Mouse (Mus musculus): ENCODE measurements around the gene Tmem102. TPM values are rescaled to one million over a fixed set of nuclear protein-coding genes. Genes with fewer than 3 reads are reported as not detected.

The Tmem102 gene
- polyA plus RNA-seq, 1 experiment from 2014 or later, result 1.0 TPM

DNA sequence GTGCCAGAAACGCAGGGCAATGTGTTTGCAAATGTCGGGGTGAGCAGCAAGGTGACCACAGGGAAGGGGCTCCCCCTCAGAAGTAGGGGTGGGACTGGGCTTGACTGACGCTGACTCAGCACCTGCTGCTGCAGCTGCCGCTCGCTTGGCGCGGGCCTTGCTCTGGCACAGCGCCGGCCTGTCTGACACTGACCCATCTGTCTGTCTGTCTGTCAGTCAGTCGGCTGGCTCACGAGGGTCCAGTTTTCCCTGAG lies 5.4 kb downstream of the Tmem102 start:
- H3K27ac ChIP-seq (ENCODE audit: low read length), result no peak overlapping the region
- 2% methylated on average over 11 of the region's 11 CpGs for whole genome bisulfite sequencing (ENCODE audit: insufficient replicate concordance)
- H3K9ac ChIP-seq (ENCODE audit: low read depth, low read length), result no peak overlapping the region
- H3K9me3 ChIP-seq (replicated peaks; ENCODE audit: control insufficient read depth, low read length), result no peaks in the 10 kb centered on the region
- H3K36me3 ChIP-seq (ENCODE audit: control insufficient read depth, insufficient read depth), result no peaks in the 10 kb centered on the region
- peaks cover 42% of the 10 kb centered on the region for H3K4me1 ChIP-seq (ENCODE audit: control insufficient read depth, low read depth, low read length)
- ATAC-seq (ENCODE audit: low read depth), result no peak
- peaks cover 90% of the 10 kb centered on the region for H3K27me3 ChIP-seq (ENCODE audit: control insufficient read depth, insufficient read depth, low read depth, low read length)
- H3K4me3 ChIP-seq (ENCODE audit: low read depth, low read length), result no peak overlapping the region
- no peak overlapping the region for H3K4me2 ChIP-seq (ENCODE audit: low read depth, low read length)

DNA sequence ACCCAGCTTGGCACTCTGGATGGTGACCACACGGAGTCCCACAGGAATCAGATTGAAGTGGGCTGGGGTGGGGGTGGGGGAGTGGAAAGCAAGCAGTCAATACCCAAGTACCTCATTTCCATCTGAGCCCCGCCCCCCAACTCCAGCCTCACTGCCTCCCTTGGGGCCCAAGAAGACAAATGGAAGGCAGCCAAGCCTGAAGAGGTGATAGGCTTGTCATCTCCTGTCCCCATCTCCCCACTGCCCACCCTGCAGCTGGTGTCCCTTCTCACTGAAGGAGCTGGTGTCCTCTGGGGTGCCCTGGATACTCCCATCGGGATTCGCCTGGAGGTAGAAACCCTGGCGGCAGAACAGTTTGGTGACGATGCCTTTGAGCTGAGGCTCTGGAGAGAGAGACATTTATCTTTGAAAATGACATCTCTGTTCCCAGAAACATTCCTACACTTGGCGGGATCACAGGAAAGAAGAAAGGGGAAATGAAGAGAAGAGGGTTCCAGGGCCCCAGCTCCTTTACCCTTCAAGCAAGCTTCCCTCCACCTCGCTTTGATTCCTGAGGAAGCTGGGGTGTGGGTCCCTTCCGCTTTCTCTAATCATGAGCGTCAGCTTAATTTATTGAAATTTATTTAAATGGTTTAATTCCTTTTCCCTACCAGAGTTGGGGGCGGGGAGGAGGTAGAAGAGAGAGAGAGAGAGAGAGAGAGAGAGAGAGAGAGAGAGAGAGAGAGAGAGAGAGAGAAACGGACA lies 5.9 kb downstream of the Tmem102 start:
- H3K4me1 ChIP-seq (ENCODE audit: control insufficient read depth, low read depth, low read length), result peaks cover 41% of the 10 kb centered on the region
- WGBS (ENCODE audit: insufficient replicate concordance), result 28% methylated on average over 12 of the region's 12 CpGs

GRCm38 (mm10) chr11:69797924-69798323 lies 7.5 kb downstream of the Tmem102 start:
- no peak overlapping the region for H3K27ac ChIP-seq (ENCODE audit: low read length)
- no peak overlapping the region for H3K9ac ChIP-seq (ENCODE audit: low read depth, low read length)
- no peaks in the 10 kb centered on the region for H3K36me3 ChIP-seq (ENCODE audit: control insufficient read depth, insufficient read depth)
- no peaks in the 10 kb centered on the region for H3K9me3 ChIP-seq (replicated peaks; ENCODE audit: control insufficient read depth, low read length)
- no peak for ATAC-seq (ENCODE audit: low read depth)
- WGBS (ENCODE audit: insufficient replicate concordance), result 62% methylated on average over 7 of the region's 7 CpGs
- H3K4me2 ChIP-seq (ENCODE audit: low read depth, low read length), result no peak overlapping the region
- H3K4me3 ChIP-seq (ENCODE audit: low read depth, low read length), result no peak overlapping the region
- H3K27me3 ChIP-seq (ENCODE audit: control insufficient read depth, insufficient read depth, low read depth, low read length), result peaks cover 73% of the 10 kb centered on the region
- H3K4me1 ChIP-seq (ENCODE audit: control insufficient read depth, low read depth, low read length), result peaks cover 27% of the 10 kb centered on the region

More for the DNA sequence above, 5.9 kb downstream of the Tmem102 start:
- H3K4me3 ChIP-seq (ENCODE audit: low read depth, low read length), result no peak overlapping the region
- ATAC-seq (ENCODE audit: low read depth), result no peak
- no peaks in the 10 kb centered on the region for H3K9me3 ChIP-seq (replicated peaks; ENCODE audit: control insufficient read depth, low read length)
- peaks cover 85% of the 10 kb centered on the region for H3K27me3 ChIP-seq (ENCODE audit: control insufficient read depth, insufficient read depth, low read depth, low read length)
- no peak overlapping the region for H3K27ac ChIP-seq (ENCODE audit: low read length)
- H3K9ac ChIP-seq (ENCODE audit: low read depth, low read length), result no peak overlapping the region
- no peak overlapping the region for H3K4me2 ChIP-seq (ENCODE audit: low read depth, low read length)
- no peaks in the 10 kb centered on the region for H3K36me3 ChIP-seq (ENCODE audit: control insufficient read depth, insufficient read depth)

DNA sequence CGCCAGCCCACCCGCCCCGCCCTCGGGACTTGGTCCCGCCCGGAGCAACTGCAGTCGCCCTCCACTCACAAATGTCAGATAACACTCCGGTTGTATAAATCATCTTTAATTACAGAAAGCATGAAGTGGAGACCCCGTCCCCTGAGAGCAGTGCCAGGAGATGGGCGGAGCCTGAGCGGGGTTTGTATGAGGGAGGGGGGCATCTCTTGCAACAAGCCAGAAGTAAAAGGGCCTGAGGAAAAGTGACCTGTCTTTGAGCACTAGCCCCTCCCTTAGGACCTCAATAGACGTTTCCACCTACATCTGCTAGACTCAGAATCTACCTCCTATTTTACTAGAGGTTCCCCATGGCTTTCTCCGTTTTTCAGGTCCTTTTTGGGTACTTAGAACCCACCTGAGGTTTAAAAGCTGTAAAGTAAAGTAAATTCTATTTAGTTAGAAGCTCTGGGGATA lies 9.4 kb downstream of the Tmem102 start:
- Histone ChIP-seq H3K4me3 (ENCODE audit: low read depth, low read length) (peak overlapping the region; percentile 63), H3K27ac (ENCODE audit: low read length) (no peak overlapping the region), H3K4me2 (ENCODE audit: low read depth, low read length) (peak overlapping the region; percentile 95), H3K9me3 (replicated peaks; ENCODE audit: control insufficient read depth, low read length) (no peaks in the 10 kb centered on the region), H3K36me3 (ENCODE audit: control insufficient read depth, insufficient read depth) (no peaks in the 10 kb centered on the region), H3K27me3 (ENCODE audit: control insufficient read depth, insufficient read depth, low read depth, low read length) (peaks cover 55% of the 10 kb centered on the region), H3K4me1 (ENCODE audit: control insufficient read depth, low read depth, low read length) (peaks cover 16% of the 10 kb centered on the region), H3K9ac (ENCODE audit: low read depth, low read length) (no peak overlapping the region)
- WGBS (ENCODE audit: insufficient replicate concordance), result 4% methylated on average over 13 of the region's 13 CpGs
- no peak for ATAC-seq (ENCODE audit: low read depth)

DNA sequence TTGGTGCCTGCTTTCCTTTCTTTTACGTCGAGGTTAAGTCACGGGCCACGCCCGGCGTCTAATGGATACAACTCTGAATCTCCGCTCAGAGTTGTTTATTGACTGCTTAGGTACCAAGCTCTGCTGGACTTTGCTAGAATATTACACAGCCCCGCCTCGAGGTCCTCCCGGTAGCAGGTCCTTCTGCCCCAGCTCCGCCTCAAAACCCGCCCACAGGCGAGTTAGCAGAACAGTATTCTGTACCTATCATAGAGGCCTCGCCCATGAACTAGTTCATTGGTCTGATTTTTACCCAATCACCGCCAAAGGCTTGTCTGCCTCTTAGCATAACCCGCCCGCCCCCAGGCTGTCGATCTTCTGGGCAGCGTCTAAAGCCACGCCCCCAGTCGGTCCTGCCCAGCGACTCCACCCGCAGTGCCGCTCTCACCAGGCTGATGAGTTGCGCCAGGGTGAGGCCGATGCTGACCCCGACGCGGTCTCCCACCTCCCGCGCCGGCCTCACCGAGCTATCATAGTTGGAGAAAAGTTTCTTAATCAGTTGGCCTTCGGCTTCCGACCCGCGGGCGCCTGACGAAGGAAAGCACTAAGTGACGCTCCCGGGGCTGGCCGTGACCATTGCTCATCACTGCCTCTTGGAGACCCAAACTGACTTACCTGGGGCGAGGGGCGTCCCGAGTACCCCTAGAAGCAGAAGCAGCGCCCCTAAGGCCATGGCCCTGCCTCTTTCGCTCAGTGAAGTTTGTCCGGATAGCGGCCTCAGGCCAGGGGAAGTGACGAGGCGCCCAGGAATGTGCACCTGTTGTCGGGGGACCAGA lies 10.0 kb downstream of the Tmem102 start, which contains the start of gene Chrnb1:
Chrnb1 (minus strand) TSS at position 776 of the 815 bp plus-strand sequence.
- no peak within 1 kb of the TSS for H3K27ac ChIP-seq (ENCODE audit: low read length)
- H3K4me1 ChIP-seq (ENCODE audit: control insufficient read depth, low read depth, low read length), result peaks cover 12% of the 10 kb centered on the region
- H3K4me3 ChIP-seq (ENCODE audit: low read depth, low read length), result peak within 1 kb of the TSS; percentile 63
- WGBS (ENCODE audit: insufficient replicate concordance), result under 1% methylated on average over 52 of the region's 52 CpGs
- no peaks in the 10 kb centered on the region for H3K36me3 ChIP-seq (ENCODE audit: control insufficient read depth, insufficient read depth)
- H3K4me2 ChIP-seq (ENCODE audit: low read depth, low read length), result peak within 1 kb of the TSS; percentile 95
- peak; percentile 100 for ATAC-seq (ENCODE audit: low read depth)
- peaks cover 48% of the 10 kb centered on the region for H3K27me3 ChIP-seq (ENCODE audit: control insufficient read depth, insufficient read depth, low read depth, low read length)
- no peaks in the 10 kb centered on the region for H3K9me3 ChIP-seq (replicated peaks; ENCODE audit: control insufficient read depth, low read length)
- H3K9ac ChIP-seq (ENCODE audit: low read depth, low read length), result peak within 1 kb of the TSS; percentile 48; the same call in 1 of the 2 replicates

DNA sequence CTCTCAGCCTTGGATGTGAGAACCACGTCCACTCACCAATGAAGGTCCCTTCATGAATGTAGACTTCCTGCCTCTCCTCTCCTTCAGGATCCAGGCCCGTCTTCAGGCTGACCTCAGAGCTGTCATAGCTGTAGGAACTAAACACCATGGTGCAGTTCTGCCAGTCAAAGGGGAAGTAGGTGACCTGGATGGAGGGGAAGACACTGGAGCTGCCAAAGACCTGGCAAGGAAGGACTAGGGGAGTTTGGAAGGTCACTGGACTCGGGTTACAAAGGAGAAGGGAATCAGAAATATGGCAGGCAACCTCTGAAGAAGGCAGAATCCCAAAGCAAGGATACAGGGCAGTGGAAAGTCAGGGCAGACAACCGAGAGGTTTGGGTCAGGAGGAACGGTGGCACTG lies 12.0 kb downstream of the Tmem102 start:
- ATAC-seq (ENCODE audit: low read depth), result no peak
- Histone ChIP-seq H3K27me3 (ENCODE audit: control insufficient read depth, insufficient read depth, low read depth, low read length) (peaks cover 30% of the 10 kb centered on the region), H3K4me3 (ENCODE audit: low read depth, low read length) (no peak overlapping the region), H3K4me1 (ENCODE audit: control insufficient read depth, low read depth, low read length) (peaks cover 11% of the 10 kb centered on the region), H3K4me2 (ENCODE audit: low read depth, low read length) (no peak overlapping the region), H3K9ac (ENCODE audit: low read depth, low read length) (no peak overlapping the region), H3K36me3 (ENCODE audit: control insufficient read depth, insufficient read depth) (no peaks in the 10 kb centered on the region), H3K27ac (ENCODE audit: low read length) (no peak overlapping the region), H3K9me3 (replicated peaks; ENCODE audit: control insufficient read depth, low read length) (no peaks in the 10 kb centered on the region)
- WGBS (ENCODE audit: insufficient replicate concordance), result 48% methylated on average over 5 of the region's 5 CpGs

GRCm38 (mm10) chr11:69791420-69791819 lies 14.0 kb downstream of the Tmem102 start:
- Histone ChIP-seq H3K4me2 (ENCODE audit: low read depth, low read length) (no peak overlapping the region), H3K4me3 (ENCODE audit: low read depth, low read length) (no peak overlapping the region), H3K9ac (ENCODE audit: low read depth, low read length) (no peak overlapping the region), H3K9me3 (replicated peaks; ENCODE audit: control insufficient read depth, low read length) (no peaks in the 10 kb centered on the region), H3K4me1 (ENCODE audit: control insufficient read depth, low read depth, low read length) (peaks cover 11% of the 10 kb centered on the region), H3K27me3 (ENCODE audit: control insufficient read depth, insufficient read depth, low read depth, low read length) (peaks cover 11% of the 10 kb centered on the region), H3K36me3 (ENCODE audit: control insufficient read depth, insufficient read depth) (no peaks in the 10 kb centered on the region), H3K27ac (ENCODE audit: low read length) (no peak overlapping the region)
- ATAC-seq (ENCODE audit: low read depth), result no peak
- 48% methylated on average over 5 of the region's 5 CpGs for WGBS (ENCODE audit: insufficient replicate concordance)

DNA sequence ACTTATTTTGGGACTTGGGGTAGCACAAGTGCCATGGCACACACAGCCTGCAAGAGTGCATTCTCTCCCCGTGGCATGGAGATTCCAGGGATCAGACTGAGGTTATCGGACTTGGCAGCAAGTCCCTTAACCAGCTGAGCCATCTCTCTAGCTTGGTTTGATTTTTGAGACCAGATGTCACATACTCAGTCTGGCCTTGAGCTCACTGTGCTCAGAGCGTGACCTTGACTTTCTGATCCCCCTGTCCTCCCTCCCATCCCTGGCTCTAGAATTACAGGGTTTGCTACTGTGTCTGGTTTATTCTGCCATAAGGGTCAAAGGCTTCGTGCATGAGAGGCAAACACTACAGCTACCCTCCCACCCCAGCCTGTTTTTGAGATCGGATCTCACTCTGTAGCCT lies 16.0 kb downstream of the Tmem102 start:
- no peak; the same call in 1 of the 2 replicates for ATAC-seq (ENCODE audit: low read depth)
- 52% methylated on average over 5 of the region's 5 CpGs for WGBS (ENCODE audit: insufficient replicate concordance)

DNA sequence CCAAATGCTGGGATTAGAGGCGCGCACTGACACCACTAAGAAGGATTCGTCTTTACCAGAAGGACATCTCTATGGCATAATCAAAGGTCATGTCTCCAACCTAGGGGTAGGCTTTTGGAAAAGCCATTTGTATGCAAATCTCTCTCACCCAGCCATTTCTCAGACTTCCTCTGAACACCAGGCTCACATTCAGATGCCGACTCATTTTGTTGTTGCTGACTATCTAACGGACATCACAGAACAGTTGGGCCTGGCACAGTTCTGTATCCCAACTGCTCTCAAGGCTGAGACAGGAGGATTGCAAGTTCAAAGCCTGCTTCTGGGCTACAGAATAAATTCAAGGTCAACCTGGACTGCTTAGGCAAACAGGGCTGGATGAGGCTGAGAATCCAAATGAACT lies 18.1 kb downstream of the Tmem102 start:
- Histone ChIP-seq H3K9me3 (replicated peaks; ENCODE audit: control insufficient read depth, low read length) (no peaks in the 10 kb centered on the region), H3K27me3 (ENCODE audit: control insufficient read depth, insufficient read depth, low read depth, low read length) (peaks cover 1% of the 10 kb centered on the region; the same call in 1 of the 2 replicates), H3K9ac (ENCODE audit: low read depth, low read length) (no peak overlapping the region), H3K27ac (ENCODE audit: low read length) (no peak overlapping the region), H3K4me1 (ENCODE audit: control insufficient read depth, low read depth, low read length) (peaks cover 12% of the 10 kb centered on the region), H3K4me3 (ENCODE audit: low read depth, low read length) (no peak overlapping the region), H3K4me2 (ENCODE audit: low read depth, low read length) (no peak overlapping the region), H3K36me3 (ENCODE audit: control insufficient read depth, insufficient read depth) (no peaks in the 10 kb centered on the region)
- no peak for ATAC-seq (ENCODE audit: low read depth)
- 64% methylated on average over 5 of the region's 5 CpGs for whole genome bisulfite sequencing (ENCODE audit: insufficient replicate concordance)

More for the DNA sequence above, 16.0 kb downstream of the Tmem102 start:
- Histone ChIP-seq H3K9ac (ENCODE audit: low read depth, low read length) (no peak overlapping the region), H3K4me2 (ENCODE audit: low read depth, low read length) (no peak overlapping the region), H3K4me1 (ENCODE audit: control insufficient read depth, low read depth, low read length) (peaks cover 8% of the 10 kb centered on the region), H3K27me3 (ENCODE audit: control insufficient read depth, insufficient read depth, low read depth, low read length) (peaks cover 5% of the 10 kb centered on the region; the same call in 1 of the 2 replicates), H3K27ac (ENCODE audit: low read length) (no peak overlapping the region), H3K9me3 (replicated peaks; ENCODE audit: control insufficient read depth, low read length) (no peaks in the 10 kb centered on the region), H3K36me3 (ENCODE audit: control insufficient read depth, insufficient read depth) (no peaks in the 10 kb centered on the region), H3K4me3 (ENCODE audit: low read depth, low read length) (no peak overlapping the region)

All from liver, embryonic 16.5 days (tissue).